Mouse (Mus musculus) heart, postnatal 0 days (tissue): ENCODE measurements around the gene Dync1li2.

Source experiments
- CTCF ChIP-seq: IDR thresholded peaks from 2 replicates; pipeline ENCODE4 v1.5.1; 2016; ENCODE audit warnings: antibody characterized with exemption, control low read depth, low read depth
- EP300 ChIP-seq: IDR thresholded peaks from 2 replicates; pipeline ENCODE4 v1.6.1; 2016; ENCODE audit warnings: antibody characterized with exemption, low read depth

GRCm38 (mm10) chr8:104374269-104374668 lies 68.6 kb downstream of the Dync1li2 start:
- no peak for TF ChIP-seq CTCF
- no peak for TF ChIP-seq EP300
